Mouse (Mus musculus) limb, embryonic 14.5 days (tissue): ENCODE results near the gene Lrig1. TPM values are rescaled to one million over a fixed set of nuclear protein-coding genes. Genes with fewer than 3 reads are reported as not detected.

ENCODE experiments used
- ATAC-seq: fragments of 200-750 bp; cut with Nextera tagmentation; 2 replicates; pipeline ENCODE4 v1.8.0; 2017; ENCODE audit warnings: low read depth, moderate number of reproducible peaks, moderate TSS enrichment; ENCODE audit not compliant: low FRiP score
- DNase-seq: peaks from one replicate; pipeline ENCODE4 v3.0.0-alpha.2; 2015; ENCODE audit warnings: low spot score
- H3K27ac ChIP-seq: fragments of 300-500 bp; sonication (generic); replicated peaks from 2 replicates; pipeline ENCODE4 v1.5.1; 2014; ENCODE audit warnings: low read depth, mild to moderate bottlenecking, low read length, moderate library complexity, mixed read lengths
- H3K27me3 ChIP-seq: fragments of 300-500 bp; sonication (generic); 2 replicates; pipeline ENCODE4 v1.6.1; 2014; ENCODE audit warnings: low read length, mixed read lengths; ENCODE audit not compliant: control insufficient read depth, insufficient read depth
- H3K36me3 ChIP-seq: fragments of 300-500 bp; sonication (generic); 2 replicates; pipeline ENCODE4 v1.6.1; 2014; ENCODE audit warnings: mild to moderate bottlenecking, low read length, moderate library complexity, mixed read lengths; ENCODE audit not compliant: control insufficient read depth, insufficient read depth
- H3K4me1 ChIP-seq: fragments of 300-500 bp; sonication (generic); 2 replicates; pipeline ENCODE4 v1.6.1; 2014; ENCODE audit warnings: antibody characterized with exemption, low read length, mixed read lengths; ENCODE audit not compliant: control insufficient read depth, insufficient read depth
- H3K4me2 ChIP-seq: fragments of 300-500 bp; sonication (generic); replicated peaks from 2 replicates; pipeline ENCODE4 v1.6.1; 2014; ENCODE audit warnings: low read depth, mild to moderate bottlenecking, low read length, moderate library complexity; ENCODE audit not compliant: severe bottlenecking
- H3K4me3 ChIP-seq: fragments of 300-500 bp; sonication (generic); replicated peaks from 2 replicates; pipeline ENCODE4 v1.5.1; 2014; ENCODE audit warnings: low read length
- H3K9ac ChIP-seq: fragments of 300-500 bp; sonication (generic); 2 replicates; pipeline ENCODE4 v1.6.1; 2014; ENCODE audit warnings: mild to moderate bottlenecking, low read depth, low read length, moderate library complexity; ENCODE audit not compliant: severe bottlenecking
- H3K9me3 ChIP-seq: fragments of 300-500 bp; sonication (generic); 2 replicates; pipeline ENCODE4 v1.6.1; 2016; ENCODE audit warnings: low read length; ENCODE audit not compliant: control insufficient read depth
- POLR2A ChIP-seq: fragments of 200-500 bp; IDR thresholded peaks from 2 replicates; pipeline ENCODE4 v1.8.0; 2012; ENCODE audit warnings: inconsistent platforms, mild to moderate bottlenecking, moderate library complexity, borderline replicate concordance; ENCODE audit not compliant: insufficient read depth, insufficient read length; ENCODE audit errors: extremely low read depth
- WGBS: fragments of 180-500 bp; shearing (Covaris S2); extraction: QIAGEN DNeasy Blood & Tissue Kit; methylation state at CpG from one replicate; pipeline ENCODE4 v1.1.7; 2014; 5-methylcytosine and 5-hydroxymethylcytosine counted together
- polyA plus RNA-seq, 2 experiments: library from polyadenylated mRNA; depleted of rRNA in 1 of 2; stranded (reverse) in 1 of 2; unstranded in 1 of 2; fragments of >200 nt; fragmentation: Nextera tagmentation in 1 of 2; extraction: Ambion mirVana in 1 of 2; gene quantifications; 2 replicates each; pipeline versions ENCODE4 v1.2.1 to v1.2.3; 2012 to 2014

Lrig1 gene
- polyA plus RNA-seq, 2 experiments = 35.1 to 49.4 TPM

- Histone ChIP-seq H3K9me3 (no peaks in the 10 kb centered on the region), H3K9ac (no peak overlapping the region), H3K27me3 (no peaks in the 10 kb centered on the region), H3K4me2 (no peak overlapping the region), H3K36me3 (no peaks in the 10 kb centered on the region), H3K4me1 (peaks cover 75% of the 10 kb centered on the region), H3K27ac (no peak overlapping the region), H3K4me3 (no peak overlapping the region)
- no peak for ATAC-seq
- no peak for TF ChIP-seq POLR2A
- no peak for DNase-seq
- WGBS = 48% methylated on average over 13 of the region's 13 CpGs
Observed at GRCm38 (mm10) chr6:94684844-94685557, 15.0 kb downstream of the Lrig1 start.

- TF ChIP-seq POLR2A = no peak
- Histone ChIP-seq H3K36me3 (no peaks in the 10 kb centered on the region), H3K27me3 (no peaks in the 10 kb centered on the region), H3K4me2 (no peak overlapping the region), H3K9me3 (no peaks in the 10 kb centered on the region), H3K27ac (no peak overlapping the region), H3K4me1 (peaks cover 75% of the 10 kb centered on the region), H3K9ac (no peak overlapping the region), H3K4me3 (no peak overlapping the region)
- DNase-seq = no peak
- WGBS = 57% methylated on average over 3 of the region's 3 CpGs
- ATAC-seq = no peak
Observed at GRCm38 (mm10) chr6:94683701-94684100, 16.3 kb downstream of the Lrig1 start.

GRCm38 (mm10) chr6:94682270-94682618 lies 17.7 kb downstream of the Lrig1 start:
- no peak for DNase-seq
- peaks cover 83% of the 10 kb centered on the region for H3K4me1 ChIP-seq
- 0 out of 2 replicates have a peak overlapping the region, but pooled peaks have one; percentile 21 for H3K27ac ChIP-seq
- no peaks in the 10 kb centered on the region for H3K27me3 ChIP-seq
- no peak overlapping the region for H3K4me3 ChIP-seq
- 47% methylated on average over 6 of the region's 6 CpGs for WGBS
- H3K9me3 ChIP-seq = no peaks in the 10 kb centered on the region
- no peaks in the 10 kb centered on the region for H3K36me3 ChIP-seq
- no peak overlapping the region for H3K4me2 ChIP-seq
- 0 out of 2 replicates have a peak overlapping the region, but pooled peaks have one; percentile 13 for H3K9ac ChIP-seq
- no peak for TF ChIP-seq POLR2A
- no peak for ATAC-seq

GRCm38 (mm10) chr6:94681446-94682269 lies 18.3 kb downstream of the Lrig1 start:
- Histone ChIP-seq H3K9ac (0 out of 2 replicates have a peak overlapping the region, but pooled peaks have one; percentile 13), H3K4me2 (no peak overlapping the region), H3K4me3 (no peak overlapping the region), H3K27me3 (no peaks in the 10 kb centered on the region), H3K36me3 (no peaks in the 10 kb centered on the region), H3K27ac (no peak overlapping the region), H3K4me1 (peaks cover 83% of the 10 kb centered on the region), H3K9me3 (no peaks in the 10 kb centered on the region)
- no peak for ATAC-seq
- WGBS = 33% methylated on average over 15 of the region's 15 CpGs
- DNase-seq = no peak
- no peak for TF ChIP-seq POLR2A

- ATAC-seq (no peak), DNase-seq (no peak)
- WGBS = 36% methylated on average over 5 of the region's 5 CpGs
- H3K36me3 ChIP-seq = no peaks in the 10 kb centered on the region
- no peak overlapping the region for H3K4me2 ChIP-seq
- H3K4me1 ChIP-seq = peaks cover 83% of the 10 kb centered on the region
- TF ChIP-seq POLR2A = no peak
- H3K27me3 ChIP-seq = no peaks in the 10 kb centered on the region
- no peak overlapping the region for H3K27ac ChIP-seq
- no peak overlapping the region for H3K4me3 ChIP-seq
- H3K9me3 ChIP-seq = no peaks in the 10 kb centered on the region
- H3K9ac ChIP-seq = no peak overlapping the region
Observed at GRCm38 (mm10) chr6:94680760-94681445, 19.1 kb downstream of the Lrig1 start.
